Comparison of ENCODE assay signal across 8 mouse cellular contexts in the genomic region with DNA sequence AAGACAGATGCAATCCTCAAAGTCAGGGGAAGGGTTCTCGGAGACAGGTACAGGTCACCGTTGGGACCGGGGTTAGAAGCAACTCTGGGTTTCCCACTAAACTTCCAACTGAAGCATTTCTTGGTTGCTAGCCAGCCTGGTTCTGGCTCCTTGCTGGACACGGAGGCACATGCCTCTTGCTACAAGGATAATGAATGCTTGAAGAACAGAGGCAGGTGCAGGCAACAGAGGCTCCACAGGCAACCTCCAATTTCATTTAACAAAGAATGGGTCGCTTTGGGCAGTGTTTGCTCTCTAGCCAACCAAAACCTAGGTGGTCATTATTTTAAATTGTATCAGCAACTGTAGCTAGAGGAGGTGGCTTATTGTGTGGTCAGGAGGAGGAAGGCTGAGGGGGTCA. TPM values are rescaled to one million over a fixed set of nuclear protein-coding genes. Genes with fewer than 3 reads are reported as not detected.
A peak's percentile ranks its signal among the peaks of the same experiment; 100 is the strongest.
DNase-seq lines count a peak whose midpoint lies in the region; ATAC-seq and TF ChIP-seq lines count a peak whose summit lies in the region.

No protein-coding gene starts in this region.

- no peak overlapping the region for H3K27ac ChIP-seq in heart, embryonic 11.5 days (ENCODE audit: low read depth, low read length)
- no peak overlapping the region for H3K27ac ChIP-seq in bone marrow macrophage, adult 2 months (ENCODE audit: insufficient read depth, low read depth, low read length)
- H3K27ac ChIP-seq in hindbrain, embryonic 14.5 days: no peak overlapping the region
- no peak overlapping the region for H3K27ac ChIP-seq in liver, embryonic 15.5 days (replicated peaks)

- H3K4me1 ChIP-seq in heart, embryonic 11.5 days (ENCODE audit: control insufficient read depth, insufficient read depth, low read length): 0 out of 2 replicates have a peak, but pooled peaks cover 4% of the 10 kb centered on the region
- H3K4me1 ChIP-seq in bone marrow macrophage, adult 2 months (ENCODE audit: control insufficient read depth, insufficient read depth, low read length): peaks cover 34% of the 10 kb centered on the region
- peaks cover 9% of the 10 kb centered on the region; the same call in 1 of the 2 replicates for H3K4me1 ChIP-seq in hindbrain, embryonic 14.5 days (replicated peaks; ENCODE audit: control insufficient read depth, insufficient read depth, low read length)
- H3K4me1 ChIP-seq in liver, embryonic 15.5 days (replicated peaks): peaks cover 15% of the 10 kb centered on the region

- H3K36me3 ChIP-seq in heart, embryonic 11.5 days (ENCODE audit: control insufficient read depth, insufficient read depth, low read length): no peaks in the 10 kb centered on the region
- no peaks in the 10 kb centered on the region for H3K36me3 ChIP-seq in hindbrain, embryonic 14.5 days (replicated peaks; ENCODE audit: control insufficient read depth, insufficient read depth)
- no peaks in the 10 kb centered on the region for H3K36me3 ChIP-seq in liver, embryonic 15.5 days (replicated peaks)

- WGBS in heart, embryonic 11.5 days (ENCODE audit: insufficient replicate concordance): 58% methylated on average over 5 of the region's 5 CpGs
- WGBS in hindbrain, embryonic 14.5 days: 44% methylated on average over 5 of the region's 5 CpGs
- 45% methylated on average over 5 of the region's 5 CpGs for WGBS in liver, embryonic 15.5 days (ENCODE audit: insufficient replicate concordance)

- H3K4me2 ChIP-seq in heart, embryonic 11.5 days: peak overlapping the region; percentile 99
- H3K4me2 ChIP-seq in hindbrain, embryonic 14.5 days (replicated peaks): peak overlapping the region; percentile 69
- H3K4me2 ChIP-seq in liver, embryonic 15.5 days: peak overlapping the region; percentile 83

- ATAC-seq in heart, embryonic 11.5 days (replicated peaks; ENCODE audit: insufficient number of reproducible peaks, low FRiP score, low TSS enrichment): no peak
- ATAC-seq in hindbrain, embryonic 14.5 days (ENCODE audit: low FRiP score): no peak
- ATAC-seq in liver, embryonic 15.5 days (ENCODE audit: insufficient read depth): no peak

- H3K9ac ChIP-seq in heart, embryonic 11.5 days (ENCODE audit: low read depth, low read length): peak overlapping the region; percentile 76; the same call in 1 of the 2 replicates
- no peak overlapping the region for H3K9ac ChIP-seq in hindbrain, embryonic 14.5 days
- H3K9ac ChIP-seq in liver, embryonic 15.5 days: no peak overlapping the region

- no peaks in the 10 kb centered on the region for H3K9me3 ChIP-seq in heart, embryonic 11.5 days (replicated peaks; ENCODE audit: control insufficient read depth, low read length)
- no peaks in the 10 kb centered on the region for H3K9me3 ChIP-seq in hindbrain, embryonic 14.5 days (ENCODE audit: control insufficient read depth, low read length)
- H3K9me3 ChIP-seq in liver, embryonic 15.5 days (replicated peaks): no peaks in the 10 kb centered on the region

- no peak for TF ChIP-seq CTCF in bone marrow macrophage, adult 2 months (IDR thresholded peaks at IDR 0.05; ENCODE audit: low read depth, low read length)

- peaks cover 33% of the 10 kb centered on the region for H3K27me3 ChIP-seq in heart, embryonic 11.5 days (ENCODE audit: control insufficient read depth, insufficient read depth, low read length)
- peaks cover 34% of the 10 kb centered on the region for H3K27me3 ChIP-seq in hindbrain, embryonic 14.5 days (ENCODE audit: control insufficient read depth, insufficient read depth, low read length)
- peaks cover 29% of the 10 kb centered on the region for H3K27me3 ChIP-seq in liver, embryonic 15.5 days

- no peak for TF ChIP-seq POLR2A in bone marrow macrophage, adult 2 months (IDR thresholded peaks at IDR 0.05; ENCODE audit: borderline replicate concordance, low read depth, low read length)

- no peak for DNase-seq in heart, postnatal 10 days
- DNase-seq in hindbrain, embryonic 14.5 days (ENCODE audit: low spot score): no peak
- no peak for DNase-seq in urinary bladder, adult 18-20 months (ENCODE audit: low spot score in 2 of 2)
- DNase-seq in adrenal gland, postnatal 25 days: no peak
- DNase-seq in right cerebral cortex, adult 18-20 months: no peak

- peak overlapping the region; percentile 73 for H3K4me3 ChIP-seq in heart, embryonic 11.5 days (ENCODE audit: low read depth, low read length)
- peak overlapping the region; percentile 90; the same call in 1 of the 2 replicates for H3K4me3 ChIP-seq in bone marrow macrophage, adult 2 months (ENCODE audit: insufficient read depth, low read length)
- no peak overlapping the region for H3K4me3 ChIP-seq in hindbrain, embryonic 14.5 days (replicated peaks; ENCODE audit: low read length)
- H3K4me3 ChIP-seq in liver, embryonic 15.5 days (replicated peaks): peak overlapping the region; percentile 65

- intact Hi-C loops in heart, postnatal 10 days (cut with DNase I): loop anchor here (2.0 kb wide), 1 partner anchor 17 kb away; no protein-coding TSS in a partner anchor

RNA-seq across cellular contexts. Expression of gene Anxa4, which starts 0.6 kb away (rescaled TPM):
- 13.0 and 13.7 TPM in 2 replicates for polyA plus RNA-seq in heart, embryonic 11.5 days (2014; fragmentation: Nextera tagmentation; extraction: Ambion mirVana)
- 10 to 100 TPM; 38.5 to 39.6 TPM for total RNA-seq in heart, postnatal 10 days (2021)
- polyA plus RNA-seq in bone marrow macrophage, adult 2 months (2012; ENCODE audit: insufficient read depth, insufficient read length, missing spikeins): 305 and 317 TPM in 2 replicates
- polyA plus RNA-seq in hindbrain, embryonic 14.5 days (2014; fragmentation: Nextera tagmentation; extraction: Ambion mirVana): 5.2 and 5.7 TPM in 2 replicates
- 36.9 and 39.6 TPM in 2 replicates for polyA plus RNA-seq in liver, embryonic 15.5 days (2015; fragmentation: Nextera tagmentation; extraction: Ambion mirVana)
- 56.7 and 68.9 TPM in 2 replicates for total RNA-seq in adrenal gland, postnatal 25 days (2021)

RNA-seq across cellular contexts. Expression of gene Aak1, which starts 55.4 kb away (rescaled TPM):
- 23.0 and 24.3 TPM in 2 replicates for polyA plus RNA-seq in heart, embryonic 11.5 days (2014; fragmentation: Nextera tagmentation; extraction: Ambion mirVana)
- total RNA-seq in heart, postnatal 10 days (2021): 100 to 1,000 TPM in 1 of 2 experiments, 10 to 100 TPM in 1; 95.7 to 103 TPM
- polyA plus RNA-seq in bone marrow macrophage, adult 2 months (2012; ENCODE audit: insufficient read depth, insufficient read length, missing spikeins): 16.6 and 24.0 TPM in 2 replicates
- 49.8 and 52.7 TPM in 2 replicates for polyA plus RNA-seq in hindbrain, embryonic 14.5 days (2014; fragmentation: Nextera tagmentation; extraction: Ambion mirVana)
- polyA plus RNA-seq in liver, embryonic 15.5 days (2015; fragmentation: Nextera tagmentation; extraction: Ambion mirVana): 3.2 TPM in 2 replicates
- total RNA-seq in adrenal gland, postnatal 25 days (2021): 93.8 and 99.7 TPM in 2 replicates
